Mouse (Mus musculus): ENCODE measurements around the gene Spata5. TPM values are rescaled to one million over a fixed set of nuclear protein-coding genes. Genes with fewer than 3 reads are reported as not detected.

Spata5 gene
- polyA plus RNA-seq, 1 experiment from 2014 or later, result 48.9 TPM

DNA sequence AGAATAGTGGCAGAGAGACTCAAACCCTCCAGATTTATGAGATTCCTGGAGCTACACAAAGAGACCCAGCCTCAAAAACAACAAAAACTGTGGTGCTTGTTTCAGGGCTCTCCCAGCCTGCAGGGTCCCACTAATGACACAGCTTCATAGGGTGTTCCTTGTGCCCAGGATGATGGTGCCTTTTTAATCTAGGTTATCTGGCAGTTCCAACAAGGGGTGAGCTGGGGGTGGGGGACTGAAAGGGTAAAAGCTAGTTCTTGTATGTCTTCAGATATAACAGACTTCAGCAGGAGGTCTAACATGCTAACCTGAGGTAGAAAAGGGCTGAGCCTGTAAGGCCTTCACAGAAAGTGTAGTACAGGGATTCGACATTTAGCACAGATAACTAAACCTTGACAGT, 149.1 kb downstream of the Spata5 start:
- no peak for DNase-seq (ENCODE audit: low spot score)
- Histone ChIP-seq H3K27ac (replicated peaks) (peak overlapping the region; percentile 82; the same call in 1 of the 2 replicates), H3K4me1 (peaks cover 33% of the 10 kb centered on the region), H3K36me3 (no peaks in the 10 kb centered on the region), H3K9me3 (replicated peaks) (no peaks in the 10 kb centered on the region), H3K27me3 (ENCODE audit: low read depth, poor library complexity, severe bottlenecking) (no peaks in the 10 kb centered on the region), H3K4me3 (no peak overlapping the region)
- 76% methylated on average over 1 of the region's 1 CpGs for WGBS

DNA sequence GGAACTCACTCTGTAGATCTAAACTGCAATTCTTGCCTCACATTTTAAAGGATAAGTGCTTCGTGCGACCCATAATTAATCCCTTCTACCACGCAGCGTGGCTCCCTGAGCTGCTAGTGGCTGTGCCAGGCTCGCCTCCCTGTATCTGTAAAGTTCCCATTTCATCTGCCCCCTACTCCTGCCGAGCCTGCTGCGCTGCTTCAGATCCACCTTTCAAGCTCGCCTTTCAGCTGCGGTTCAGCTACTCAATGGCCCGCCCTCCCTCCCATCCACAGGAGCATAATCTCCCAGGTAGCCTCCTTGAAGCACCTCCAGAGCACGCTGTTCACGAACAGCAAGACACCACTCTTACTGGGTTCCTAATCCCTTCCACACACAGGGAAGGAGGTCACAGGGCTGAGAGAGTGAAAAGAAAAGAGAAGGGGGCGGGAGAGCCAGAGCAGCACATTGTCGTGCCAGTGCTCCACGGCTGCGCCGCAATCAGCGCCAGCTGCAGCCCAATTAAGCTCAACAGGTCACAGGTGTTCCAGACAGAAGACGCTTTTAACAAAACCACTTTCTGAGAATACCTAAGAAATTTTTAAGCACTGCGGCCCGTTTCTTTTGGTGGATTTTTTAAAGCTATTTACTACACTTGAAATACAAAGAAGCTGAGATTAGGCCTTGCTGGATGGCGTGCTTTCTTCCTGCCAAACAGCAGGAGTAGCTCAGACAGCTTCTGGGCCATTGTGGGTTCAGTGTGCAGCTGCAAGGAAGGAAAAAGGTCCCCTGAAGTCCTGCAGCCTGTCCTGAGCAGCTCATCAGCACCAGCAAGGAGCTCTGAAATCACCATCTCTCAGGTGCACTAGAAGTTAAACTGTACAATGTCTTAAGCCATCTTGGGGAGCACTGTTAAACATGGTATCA, 150.2 kb downstream of the Spata5 start:
- DNase-seq (ENCODE audit: low spot score), result peak; percentile 54
- Histone ChIP-seq H3K27ac (replicated peaks) (peak overlapping the region; percentile 82), H3K9me3 (replicated peaks) (no peaks in the 10 kb centered on the region), H3K4me1 (peaks cover 33% of the 10 kb centered on the region), H3K4me3 (peak overlapping the region; percentile 40), H3K27me3 (ENCODE audit: low read depth, poor library complexity, severe bottlenecking) (no peaks in the 10 kb centered on the region), H3K36me3 (no peaks in the 10 kb centered on the region)
- 12% methylated on average over 22 of the region's 22 CpGs for WGBS

DNA sequence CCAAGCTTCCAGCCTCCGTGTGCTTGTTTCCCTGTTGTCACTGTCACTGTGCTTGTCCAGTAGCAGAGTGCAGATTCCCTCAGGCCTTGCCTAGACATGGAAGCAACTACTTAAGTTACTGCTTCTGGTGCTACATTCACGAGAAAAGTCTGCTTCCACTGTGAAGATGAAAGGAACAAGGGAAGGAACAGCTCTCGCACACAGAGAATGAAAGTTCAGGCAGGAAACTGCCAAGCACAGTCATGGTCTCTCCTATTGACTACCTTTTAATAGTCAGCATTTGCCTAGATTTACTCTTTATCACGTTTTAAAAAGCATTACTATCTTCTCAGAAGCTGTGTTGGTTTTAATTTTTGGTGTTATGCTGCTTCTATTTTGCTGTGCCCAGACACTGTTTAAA, 151.9 kb downstream of the Spata5 start:
- H3K36me3 ChIP-seq, result no peaks in the 10 kb centered on the region
- no peak for DNase-seq (ENCODE audit: low spot score)
- no peak overlapping the region for H3K4me3 ChIP-seq
- H3K9me3 ChIP-seq (replicated peaks), result no peaks in the 10 kb centered on the region
- WGBS, result 43% methylated on average over 4 of the region's 4 CpGs
- H3K27ac ChIP-seq (replicated peaks), result peak overlapping the region; percentile 28; the same call in 1 of the 2 replicates
- no peaks in the 10 kb centered on the region for H3K27me3 ChIP-seq (ENCODE audit: low read depth, poor library complexity, severe bottlenecking)
- peaks cover 33% of the 10 kb centered on the region for H3K4me1 ChIP-seq

DNA sequence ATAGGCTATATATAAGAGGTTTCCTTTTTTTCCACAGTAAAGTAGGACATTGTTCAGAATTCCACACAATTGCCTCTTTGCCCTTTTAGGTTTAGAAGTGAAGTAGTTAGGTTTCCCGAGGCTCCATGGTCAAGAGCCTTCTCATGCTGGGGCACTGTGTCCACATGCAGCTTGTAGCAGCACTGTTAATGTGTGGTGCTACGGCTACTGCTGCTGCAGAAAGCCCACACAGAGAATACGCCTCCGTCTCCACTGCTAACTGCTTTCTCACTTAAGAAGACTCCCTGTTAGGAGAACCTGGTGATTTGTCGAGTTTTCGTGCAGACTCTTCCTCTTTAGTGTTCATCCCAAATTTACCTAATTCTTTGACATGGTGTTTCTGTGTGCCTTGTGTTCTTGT, 152.4 kb downstream of the Spata5 start:
- peaks cover 33% of the 10 kb centered on the region for H3K4me1 ChIP-seq
- no peak overlapping the region for H3K27ac ChIP-seq (replicated peaks)
- no peak for DNase-seq (ENCODE audit: low spot score)
- H3K27me3 ChIP-seq (ENCODE audit: low read depth, poor library complexity, severe bottlenecking), result no peaks in the 10 kb centered on the region
- 71% methylated on average over 6 of the region's 6 CpGs for WGBS
- H3K36me3 ChIP-seq, result no peaks in the 10 kb centered on the region
- no peak overlapping the region for H3K4me3 ChIP-seq
- H3K9me3 ChIP-seq (replicated peaks), result no peaks in the 10 kb centered on the region

- no peak overlapping the region for H3K27ac ChIP-seq (replicated peaks)
- H3K9me3 ChIP-seq (replicated peaks), result no peaks in the 10 kb centered on the region
- H3K4me1 ChIP-seq, result no peaks in the 10 kb centered on the region
- DNase-seq (ENCODE audit: low spot score), result no peak
- no peaks in the 10 kb centered on the region for H3K27me3 ChIP-seq (ENCODE audit: low read depth, poor library complexity, severe bottlenecking)
- H3K36me3 ChIP-seq, result peaks cover 27% of the 10 kb centered on the region
- WGBS, result 94% methylated on average over 6 of the region's 6 CpGs
- no peak overlapping the region for H3K4me3 ChIP-seq
These were observed 157.1 kb downstream of the Spata5 start for GRCm38 (mm10) chr3:37576840-37577239.

DNA sequence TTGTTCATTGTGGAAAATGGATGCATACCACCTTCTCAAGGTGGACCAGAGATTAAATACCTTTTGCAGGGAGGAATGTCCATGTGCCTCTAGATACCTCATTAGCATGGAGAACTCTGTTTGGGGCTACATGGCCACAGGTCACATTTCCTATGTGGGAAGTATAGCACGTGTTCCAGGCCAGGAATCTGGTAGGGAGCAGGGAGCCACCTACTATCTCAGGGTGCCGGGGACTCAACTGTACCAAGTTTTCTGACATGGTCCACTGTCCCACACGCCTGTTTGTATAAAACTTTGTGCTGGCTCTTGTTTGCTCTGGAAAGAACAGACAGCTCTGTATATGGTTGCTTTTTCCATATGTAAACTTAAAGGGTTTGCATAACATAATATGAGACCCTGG, 158.0 kb downstream of the Spata5 start:
- H3K9me3 ChIP-seq (replicated peaks), result no peaks in the 10 kb centered on the region
- H3K4me3 ChIP-seq, result no peak overlapping the region
- H3K27ac ChIP-seq (replicated peaks), result no peak overlapping the region
- peaks cover 27% of the 10 kb centered on the region for H3K36me3 ChIP-seq
- no peaks in the 10 kb centered on the region for H3K27me3 ChIP-seq (ENCODE audit: low read depth, poor library complexity, severe bottlenecking)
- no peaks in the 10 kb centered on the region for H3K4me1 ChIP-seq
- WGBS, result 90% methylated on average over 3 of the region's 3 CpGs
- DNase-seq (ENCODE audit: low spot score), result no peak

GRCm38 (mm10) chr3:37584576-37584975, 164.9 kb downstream of the Spata5 start:
- Histone ChIP-seq H3K4me1 (peaks cover 28% of the 10 kb centered on the region), H3K9me3 (replicated peaks) (no peaks in the 10 kb centered on the region), H3K27me3 (ENCODE audit: low read depth, poor library complexity, severe bottlenecking) (peaks cover 39% of the 10 kb centered on the region), H3K27ac (replicated peaks) (no peak overlapping the region), H3K36me3 (peaks cover 18% of the 10 kb centered on the region), H3K4me3 (no peak overlapping the region)
- DNase-seq (ENCODE audit: low spot score), result no peak
- 90% methylated on average over 5 of the region's 5 CpGs for WGBS

- H3K4me1 ChIP-seq, result peaks cover 28% of the 10 kb centered on the region
- peaks cover 41% of the 10 kb centered on the region for H3K27me3 ChIP-seq (ENCODE audit: low read depth, poor library complexity, severe bottlenecking)
- H3K36me3 ChIP-seq, result peaks cover 2% of the 10 kb centered on the region
- peak overlapping the region; percentile 83 for H3K27ac ChIP-seq (replicated peaks)
- peak overlapping the region; percentile 43 for H3K4me3 ChIP-seq
- DNase-seq (ENCODE audit: low spot score), result peak; percentile 60
- 10% methylated on average over 15 of the region's 15 CpGs for WGBS
- H3K9me3 ChIP-seq (replicated peaks), result no peaks in the 10 kb centered on the region
These were observed 166.5 kb downstream of the Spata5 start for GRCm38 (mm10) chr3:37585967-37586730.

- peak overlapping the region; percentile 43 for H3K4me3 ChIP-seq
- peak overlapping the region; percentile 83 for H3K27ac ChIP-seq (replicated peaks)
- peaks cover 28% of the 10 kb centered on the region for H3K4me1 ChIP-seq
- peaks cover 41% of the 10 kb centered on the region for H3K27me3 ChIP-seq (ENCODE audit: low read depth, poor library complexity, severe bottlenecking)
- H3K9me3 ChIP-seq (replicated peaks), result no peaks in the 10 kb centered on the region
- WGBS, result 23% methylated on average over 16 of the region's 16 CpGs
- DNase-seq (ENCODE audit: low spot score), result peak; percentile 40
- no peaks in the 10 kb centered on the region for H3K36me3 ChIP-seq
These were observed 167.3 kb downstream of the Spata5 start for GRCm38 (mm10) chr3:37586731-37587578.

GRCm38 (mm10) chr3:37595721-37596120, 176.0 kb downstream of the Spata5 start:
- peaks cover 13% of the 10 kb centered on the region for H3K4me1 ChIP-seq
- H3K36me3 ChIP-seq, result no peaks in the 10 kb centered on the region
- no peaks in the 10 kb centered on the region for H3K9me3 ChIP-seq (replicated peaks)
- WGBS, result 74% methylated on average over 10 of the region's 10 CpGs
- no peak for DNase-seq (ENCODE audit: low spot score)
- H3K27me3 ChIP-seq (ENCODE audit: low read depth, poor library complexity, severe bottlenecking), result no peaks in the 10 kb centered on the region; the same call in 1 of the 2 replicates
- H3K4me3 ChIP-seq, result no peak overlapping the region
- no peak overlapping the region for H3K27ac ChIP-seq (replicated peaks)

DNA sequence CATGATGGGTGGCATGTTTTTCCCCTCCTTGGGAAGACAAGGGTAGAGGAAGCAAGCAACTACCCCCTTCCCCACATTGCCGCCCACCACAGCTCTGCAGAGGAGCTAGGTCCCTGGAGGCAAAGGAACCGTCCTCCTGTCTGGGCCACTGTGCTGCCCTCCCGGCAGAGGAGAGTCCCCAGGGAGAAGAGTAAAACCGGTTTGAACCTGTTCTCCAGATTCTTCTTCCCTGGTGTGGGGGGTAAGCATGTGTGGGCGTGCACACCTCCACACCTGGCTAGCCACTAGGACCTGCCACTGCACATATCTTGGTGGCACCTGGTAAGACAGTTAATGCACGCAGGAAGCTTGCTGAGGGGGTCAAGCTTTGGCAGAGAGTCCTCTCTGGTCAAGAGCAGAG, 176.8 kb downstream of the Spata5 start:
- Histone ChIP-seq H3K36me3 (no peaks in the 10 kb centered on the region), H3K4me3 (no peak overlapping the region), H3K9me3 (replicated peaks) (no peaks in the 10 kb centered on the region), H3K4me1 (peaks cover 13% of the 10 kb centered on the region), H3K27me3 (ENCODE audit: low read depth, poor library complexity, severe bottlenecking) (no peaks in the 10 kb centered on the region), H3K27ac (replicated peaks) (peak overlapping the region; percentile 10; the same call in 1 of the 2 replicates)
- no peak for DNase-seq (ENCODE audit: low spot score)
- 70% methylated on average over 6 of the region's 6 CpGs for WGBS

GRCm38 (mm10) chr3:37597200-37597599, 177.5 kb downstream of the Spata5 start:
- H3K4me3 ChIP-seq, result no peak overlapping the region
- no peak for DNase-seq (ENCODE audit: low spot score)
- no peaks in the 10 kb centered on the region for H3K27me3 ChIP-seq (ENCODE audit: low read depth, poor library complexity, severe bottlenecking)
- H3K36me3 ChIP-seq, result no peaks in the 10 kb centered on the region
- H3K9me3 ChIP-seq (replicated peaks), result no peaks in the 10 kb centered on the region
- peaks cover 13% of the 10 kb centered on the region for H3K4me1 ChIP-seq
- 85% methylated on average over 5 of the region's 5 CpGs for WGBS
- no peak overlapping the region for H3K27ac ChIP-seq (replicated peaks)

Data from midbrain, embryonic 10.5 days (tissue).